Mouse (Mus musculus): Measurements from ENCODE around the gene Slfn8. TPM values are rescaled to one million over a fixed set of nuclear protein-coding genes. Genes with fewer than 3 reads are reported as not detected.

The Slfn8 gene
- polyA plus RNA-seq, 1 experiment: not detected

DNA sequence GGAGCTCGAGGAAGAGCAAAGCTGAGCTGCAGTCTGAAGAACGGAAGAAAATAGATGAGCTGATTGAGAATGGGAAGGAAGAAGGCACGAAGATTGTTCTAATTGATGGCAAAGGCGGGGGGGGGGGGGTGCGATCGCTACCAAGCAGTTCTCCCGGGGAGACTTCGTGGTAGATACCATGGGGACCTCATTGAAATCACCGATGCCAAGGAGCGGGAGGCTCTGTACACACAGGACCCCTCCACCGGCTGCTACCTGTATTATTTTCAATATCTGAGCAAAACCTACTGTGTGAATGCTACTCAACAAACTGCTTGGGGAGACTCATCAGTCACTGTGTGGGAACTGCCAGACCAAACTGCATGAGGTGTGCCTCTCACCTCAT lies 49.0 kb downstream of the Slfn8 start:
- TF ChIP-seq POLR2A (IDR thresholded peaks at IDR 0.05; ENCODE audit: insufficient read depth, low read depth, low read length): no peak
- no peak overlapping the region for H3K27ac ChIP-seq (ENCODE audit: insufficient read depth, low read depth, low read length)
- no peak overlapping the region for H3K4me3 ChIP-seq (ENCODE audit: insufficient read depth, low read depth, low read length)
- peaks cover 5% of the 10 kb centered on the region for H3K4me1 ChIP-seq (ENCODE audit: control insufficient read depth, insufficient read depth, low read length)
- 63% methylated on average over 11 of the region's 11 CpGs for WGBS

DNA sequence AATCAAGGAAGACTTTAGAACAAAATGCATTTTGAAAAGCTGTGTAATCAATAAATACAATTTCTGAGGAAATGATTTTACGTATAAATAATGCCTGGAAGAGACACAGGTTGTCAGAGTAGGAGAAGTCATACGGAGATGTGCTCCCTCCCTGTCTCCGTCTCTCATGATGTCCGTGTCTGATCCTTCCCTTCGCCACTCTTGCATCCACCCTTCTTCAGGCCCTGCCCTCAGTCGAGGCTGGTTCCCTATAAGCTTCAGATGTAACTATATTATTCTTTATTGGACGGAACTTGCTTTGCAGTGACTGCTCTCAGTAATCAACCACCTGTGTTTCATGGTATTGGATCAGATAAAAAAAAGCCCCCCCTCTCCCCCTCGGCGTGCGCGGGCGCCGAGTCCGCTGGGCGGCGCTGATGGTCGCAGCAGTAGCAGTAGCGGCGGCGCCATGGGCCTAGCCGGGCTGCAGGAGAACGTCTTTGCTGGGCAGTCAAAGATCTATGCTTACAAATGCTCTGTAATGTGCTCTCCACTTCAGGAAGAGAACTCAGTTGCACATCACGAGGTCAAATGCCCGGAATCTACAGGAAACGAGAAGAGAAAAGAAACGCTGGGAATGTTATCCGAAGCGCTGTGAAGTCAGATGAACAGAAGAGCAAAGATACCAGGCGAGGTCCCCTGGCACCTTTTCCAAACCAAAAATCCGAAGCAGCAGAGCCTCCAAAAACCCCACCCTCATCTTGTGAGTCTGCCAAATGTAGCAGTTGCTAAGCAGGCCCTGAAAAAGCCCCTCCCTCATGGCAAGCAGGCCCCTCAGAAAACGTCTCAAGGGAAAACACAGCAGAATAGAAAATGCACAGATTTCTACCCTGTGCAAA lies 49.7 kb downstream of the Slfn8 start:
- TF ChIP-seq CTCF (IDR thresholded peaks at IDR 0.05; ENCODE audit: insufficient read depth, low read depth, low read length) (peak; percentile 56; the same call in 1 of the 2 replicates), POLR2A (IDR thresholded peaks at IDR 0.05; ENCODE audit: insufficient read depth, low read depth, low read length) (no peak)
- no peak overlapping the region for H3K27ac ChIP-seq (ENCODE audit: insufficient read depth, low read depth, low read length)
- 12% methylated on average over 31 of the region's 31 CpGs for WGBS
- H3K4me3 ChIP-seq (ENCODE audit: insufficient read depth, low read depth, low read length): peak overlapping the region; percentile 18
- peaks cover 5% of the 10 kb centered on the region for H3K4me1 ChIP-seq (ENCODE audit: control insufficient read depth, insufficient read depth, low read length)

DNA sequence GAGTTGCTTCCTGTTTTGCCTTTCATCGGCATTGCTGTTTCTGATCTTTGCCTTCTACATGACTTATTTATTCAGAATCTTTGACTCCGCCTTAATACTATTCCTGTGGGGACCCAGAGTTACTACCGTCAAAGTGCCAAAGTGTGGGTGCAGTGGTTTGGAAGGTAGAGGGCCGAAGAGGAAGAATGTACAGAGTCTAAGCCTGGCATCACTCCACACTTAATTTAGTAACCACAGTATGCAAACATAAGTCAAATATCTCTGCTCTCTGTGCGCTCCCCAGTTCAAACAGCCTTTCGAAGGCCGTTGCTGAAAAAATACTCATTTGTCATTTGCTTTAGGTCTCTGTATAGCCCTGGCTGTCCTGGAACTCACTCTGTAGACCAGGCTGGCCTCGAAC lies 58.4 kb downstream of the Slfn8 start:
- 92% methylated on average over 8 of the region's 8 CpGs for WGBS
- H3K27ac ChIP-seq (ENCODE audit: insufficient read depth, low read depth, low read length): no peak overlapping the region
- H3K4me3 ChIP-seq (ENCODE audit: insufficient read depth, low read depth, low read length): no peak overlapping the region
- TF ChIP-seq CTCF (IDR thresholded peaks at IDR 0.05; ENCODE audit: insufficient read depth, low read depth, low read length): no peak
- TF ChIP-seq POLR2A (IDR thresholded peaks at IDR 0.05; ENCODE audit: insufficient read depth, low read depth, low read length): no peak
- no peaks in the 10 kb centered on the region for H3K4me1 ChIP-seq (ENCODE audit: control insufficient read depth, insufficient read depth, low read length)

- no peaks in the 10 kb centered on the region for H3K4me1 ChIP-seq (ENCODE audit: control insufficient read depth, insufficient read depth, low read length)
- WGBS: 52% methylated on average over 2 of the region's 2 CpGs
- TF ChIP-seq POLR2A (IDR thresholded peaks at IDR 0.05; ENCODE audit: insufficient read depth, low read depth, low read length) (no peak), CTCF (IDR thresholded peaks at IDR 0.05; ENCODE audit: insufficient read depth, low read depth, low read length) (no peak)
- no peak overlapping the region for H3K4me3 ChIP-seq (ENCODE audit: insufficient read depth, low read depth, low read length)
- no peak overlapping the region for H3K27ac ChIP-seq (ENCODE audit: insufficient read depth, low read depth, low read length)
Observed at GRCm38 (mm10) chr11:82961743-82962142, 58.9 kb downstream of the Slfn8 start.

DNA sequence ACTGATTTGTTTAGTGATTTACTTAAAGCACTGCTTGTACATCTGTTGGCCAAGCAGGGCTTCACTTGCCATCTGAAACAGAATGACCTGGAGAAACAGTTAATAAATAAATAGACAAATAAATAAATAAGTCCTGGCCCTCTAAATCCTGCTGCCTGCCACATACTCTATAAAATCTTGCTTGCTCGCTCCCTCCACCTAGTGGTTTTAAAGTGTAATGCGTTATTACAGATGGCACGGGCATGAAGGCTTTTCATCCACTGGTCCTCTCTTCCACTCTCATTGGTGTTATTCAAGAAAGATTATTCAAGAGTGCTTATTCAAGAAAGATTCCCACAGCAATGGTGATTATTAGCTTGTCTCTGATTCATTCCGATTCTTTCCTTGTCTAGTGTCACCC lies 61.0 kb downstream of the Slfn8 start:
- 10% methylated on average over 4 of the region's 4 CpGs for WGBS
- Histone ChIP-seq H3K27ac (ENCODE audit: insufficient read depth, low read depth, low read length) (no peak overlapping the region), H3K4me1 (ENCODE audit: control insufficient read depth, insufficient read depth, low read length) (no peaks in the 10 kb centered on the region), H3K4me3 (ENCODE audit: insufficient read depth, low read depth, low read length) (no peak overlapping the region)
- TF ChIP-seq CTCF (IDR thresholded peaks at IDR 0.05; ENCODE audit: insufficient read depth, low read depth, low read length) (no peak), POLR2A (IDR thresholded peaks at IDR 0.05; ENCODE audit: insufficient read depth, low read depth, low read length) (no peak)

DNA sequence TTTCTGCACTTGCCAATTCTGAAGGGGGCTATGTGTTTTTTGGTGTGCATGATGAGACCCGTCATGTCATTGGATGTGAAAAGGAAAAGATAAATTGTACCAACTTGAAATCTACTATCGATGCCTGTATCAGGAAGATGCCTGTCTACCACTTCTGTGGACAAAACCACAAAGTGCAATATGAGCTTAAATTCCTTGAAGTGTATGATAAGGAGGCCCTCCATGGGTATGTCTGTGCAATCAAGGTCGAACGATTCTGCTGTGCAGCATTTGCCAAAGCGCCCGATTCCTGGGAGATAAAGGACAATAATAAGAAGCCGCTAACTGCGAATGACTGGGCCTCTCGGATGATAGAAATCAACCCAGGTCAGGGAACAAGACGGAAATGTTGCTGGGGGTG lies 63.7 kb downstream of the Slfn8 start:
- Histone ChIP-seq H3K27ac (ENCODE audit: insufficient read depth, low read depth, low read length) (no peak overlapping the region), H3K4me1 (ENCODE audit: control insufficient read depth, insufficient read depth, low read length) (peaks cover 4% of the 10 kb centered on the region; the same call in 1 of the 2 replicates), H3K4me3 (ENCODE audit: insufficient read depth, low read depth, low read length) (no peak overlapping the region)
- 86% methylated on average over 10 of the region's 10 CpGs for WGBS
- TF ChIP-seq POLR2A (IDR thresholded peaks at IDR 0.05; ENCODE audit: insufficient read depth, low read depth, low read length): no peak
- TF ChIP-seq CTCF (IDR thresholded peaks at IDR 0.05; ENCODE audit: insufficient read depth, low read depth, low read length): no peak

GRCm38 (mm10) chr11:82954631-82955030 lies 66.0 kb downstream of the Slfn8 start:
- WGBS: 85% methylated on average over 6 of the region's 6 CpGs
- Histone ChIP-seq H3K4me3 (ENCODE audit: insufficient read depth, low read depth, low read length) (no peak overlapping the region), H3K4me1 (ENCODE audit: control insufficient read depth, insufficient read depth, low read length) (peaks cover 7% of the 10 kb centered on the region; the same call in 1 of the 2 replicates), H3K27ac (ENCODE audit: insufficient read depth, low read depth, low read length) (no peak overlapping the region)
- TF ChIP-seq CTCF (IDR thresholded peaks at IDR 0.05; ENCODE audit: insufficient read depth, low read depth, low read length) (no peak), POLR2A (IDR thresholded peaks at IDR 0.05; ENCODE audit: insufficient read depth, low read depth, low read length) (no peak)

GRCm38 (mm10) chr11:82952612-82953542 lies 67.7 kb downstream of the Slfn8 start:
- no peak overlapping the region for H3K27ac ChIP-seq (ENCODE audit: insufficient read depth, low read depth, low read length)
- peaks cover 7% of the 10 kb centered on the region; the same call in 1 of the 2 replicates for H3K4me1 ChIP-seq (ENCODE audit: control insufficient read depth, insufficient read depth, low read length)
- 0 out of 2 replicates have a peak overlapping the region, but pooled peaks have one; percentile 25 for H3K4me3 ChIP-seq (ENCODE audit: insufficient read depth, low read depth, low read length)
- TF ChIP-seq POLR2A (IDR thresholded peaks at IDR 0.05; ENCODE audit: insufficient read depth, low read depth, low read length) (no peak), CTCF (IDR thresholded peaks at IDR 0.05; ENCODE audit: insufficient read depth, low read depth, low read length) (no peak)
- 77% methylated on average over 9 of the region's 9 CpGs for WGBS

Other genes starting within 250 kb of the Slfn8 start
- not detected in 2 replicates for gene Lig3, start 239.7 kb downstream of the Slfn8 start, polyA plus RNA-seq (2012; ENCODE audit: insufficient read depth, insufficient read length, low replicate concordance, missing spikeins)
- gene Rffl, start 149.6 kb downstream of the Slfn8 start, polyA plus RNA-seq (2012; ENCODE audit: insufficient read depth, insufficient read length, low replicate concordance, missing spikeins): not detected in 2 replicates
- gene Rad51d, start 130.2 kb downstream of the Slfn8 start, polyA plus RNA-seq (2012; ENCODE audit: insufficient read depth, insufficient read length, low replicate concordance, missing spikeins): not detected in 2 replicates
- not detected in 2 replicates for gene Fndc8, start 128.7 kb downstream of the Slfn8 start, polyA plus RNA-seq (2012; ENCODE audit: insufficient read depth, insufficient read length, low replicate concordance, missing spikeins)
- gene Nle1, start 112.4 kb downstream of the Slfn8 start, polyA plus RNA-seq (2012; ENCODE audit: insufficient read depth, insufficient read length, low replicate concordance, missing spikeins): not detected in 2 replicates
- gene Unc45b, start 110.3 kb downstream of the Slfn8 start, polyA plus RNA-seq (2012; ENCODE audit: insufficient read depth, insufficient read length, low replicate concordance, missing spikeins): not detected in 2 replicates
- gene Slfn5, start 69.5 kb downstream of the Slfn8 start, polyA plus RNA-seq (2012; ENCODE audit: insufficient read depth, insufficient read length, low replicate concordance, missing spikeins): not detected in 2 replicates
- not detected in 2 replicates for gene Slfn9, start 29.0 kb downstream of the Slfn8 start, polyA plus RNA-seq (2012; ENCODE audit: insufficient read depth, insufficient read length, low replicate concordance, missing spikeins)
- not detected in 2 replicates for gene Slfn2, start 44.3 kb upstream of the Slfn8 start, polyA plus RNA-seq (2012; ENCODE audit: insufficient read depth, insufficient read length, low replicate concordance, missing spikeins)
- not detected in 2 replicates for gene Slfn1, start 96.0 kb upstream of the Slfn8 start, polyA plus RNA-seq (2012; ENCODE audit: insufficient read depth, insufficient read length, low replicate concordance, missing spikeins)
- gene Slfn4, start 154.4 kb upstream of the Slfn8 start, polyA plus RNA-seq (2012; ENCODE audit: insufficient read depth, insufficient read length, low replicate concordance, missing spikeins): not detected in 2 replicates
- gene Slfn3, start 170.5 kb upstream of the Slfn8 start, polyA plus RNA-seq (2012; ENCODE audit: insufficient read depth, insufficient read length, low replicate concordance, missing spikeins): not detected in 2 replicates

Data from olfactory bulb, adult 2 months (tissue).